Mouse (Mus musculus): ENCODE measurements around the gene Fbxl17.

GRCm38 (mm10) chr17:63185531-63185930 is 314.3 kb downstream of the Fbxl17 start:
- no peak for TF ChIP-seq CTCF (IDR thresholded peaks at IDR 0.05; ENCODE audit: borderline replicate concordance, control insufficient read depth, extremely low read depth, insufficient read depth, low read length, poor library complexity)
- TF ChIP-seq POLR2A (IDR thresholded peaks at IDR 0.05; ENCODE audit: control insufficient read depth, extremely low read depth, insufficient read depth, low read length, poor library complexity): no peak
